Mouse (Mus musculus) MEL (cell line): ENCODE measurements around the gene Satb1. TPM values are rescaled to one million over a fixed set of nuclear protein-coding genes. Genes with fewer than 3 reads are reported as not detected.

Experiments
- DNase-seq: peaks from one replicate; pipeline ENCODE4 v3.0.0; 2011; ENCODE audit warnings: low read depth, low spot score
- H3K27ac ChIP-seq: 2 replicates; pipeline ENCODE4 v1.5.1; 2012; ENCODE audit warnings: low read depth, mild to moderate bottlenecking, control low read depth, low read length, moderate library complexity; ENCODE audit not compliant: control insufficient read depth
- H3K27me3 ChIP-seq, 2 experiments: fragments of 150-350 bp in 1 of 2; sonication (generic) in 1 of 2; 2 replicates each; pipeline ENCODE4 v1.6.1; 2012; ENCODE audit warnings: low read length in 2 of 2, mild to moderate bottlenecking in 2 of 2, improper control_type of control experiment in 1 of 2, moderate library complexity in 1 of 2; ENCODE audit not compliant: insufficient read depth in 2 of 2, control insufficient read depth in 1 of 2
- H3K36me3 ChIP-seq, 2 experiments: 2 replicates each; pipeline ENCODE4 v1.6.1; 2012 to 2014; ENCODE audit warnings: low read length in 2 of 2, improper control_type of control experiment in 1 of 2, inconsistent platforms in 1 of 2, mild to moderate bottlenecking in 1 of 2; ENCODE audit not compliant: insufficient read depth in 2 of 2, control insufficient read depth in 1 of 2
- H3K4me1 ChIP-seq, 2 experiments: fragments of 150-350 bp in 1 of 2; sonication (generic) in 1 of 2; 2 replicates each; pipeline ENCODE4 v1.6.1; 2012; ENCODE audit warnings: low read length in 2 of 2, improper control_type of control experiment in 1 of 2, mild to moderate bottlenecking in 1 of 2; ENCODE audit not compliant: insufficient read depth in 2 of 2, control insufficient read depth in 1 of 2
- H3K4me3 ChIP-seq, 2 experiments: fragments of 150-350 bp in 1 of 2; sonication (generic) in 1 of 2; 2 replicates each; pipeline ENCODE4 v1.5.1; 2012; ENCODE audit warnings: low read depth in 2 of 2, low read length in 2 of 2, mild to moderate bottlenecking in 2 of 2, moderate library complexity in 2 of 2, control low read depth in 1 of 2, improper control_type of control experiment in 1 of 2; ENCODE audit not compliant: control insufficient read depth in 1 of 2, insufficient read depth in 1 of 2
- H3K79me2 ChIP-seq: 2 replicates; pipeline ENCODE4 v1.6.1; 2012; ENCODE audit warnings: mild to moderate bottlenecking, low read length, moderate library complexity; ENCODE audit not compliant: control insufficient read depth, poor library complexity, insufficient read depth
- H3K9ac ChIP-seq: 2 replicates; pipeline ENCODE4 v1.6.1; 2012; ENCODE audit warnings: low read depth, mild to moderate bottlenecking, control low read depth, low read length, moderate library complexity; ENCODE audit not compliant: control insufficient read depth, poor library complexity, severe bottlenecking
- H3K9me3 ChIP-seq: fragments of 150-350 bp; sonication (generic); replicated peaks from 2 replicates; pipeline ENCODE4 v1.6.1; 2012; ENCODE audit warnings: mild to moderate bottlenecking, low read length, improper control_type of control experiment, moderate library complexity; ENCODE audit not compliant: insufficient read depth
- BHLHE40 ChIP-seq: IDR thresholded peaks from 2 replicates; pipeline ENCODE4 v1.6.1; 2012; ENCODE audit warnings: low read depth, mild to moderate bottlenecking, inconsistent platforms, low read length, improper control_type of control experiment, borderline replicate concordance
- CHD1 ChIP-seq: IDR thresholded peaks from 2 replicates; pipeline ENCODE4 v1.6.1; 2012; ENCODE audit warnings: low read depth, mild to moderate bottlenecking, inconsistent platforms, low read length, improper control_type of control experiment
- CTCF ChIP-seq, 3 experiments: IDR thresholded peaks in 2 of 3; conservative IDR thresholded peaks in 1 of 3; 2 replicates each; pipeline ENCODE4 v1.5.1; 2011 to 2012; ENCODE audit warnings: low read length in 3 of 3, low read depth in 2 of 3, mild to moderate bottlenecking in 2 of 3, improper control_type of control experiment in 1 of 3, inconsistent platforms in 1 of 3, mixed read lengths in 1 of 3, moderate library complexity in 1 of 3; ENCODE audit not compliant: control insufficient read depth in 1 of 3, insufficient read depth in 1 of 3, poor library complexity in 1 of 3, severe bottlenecking in 1 of 3
- ELF1 ChIP-seq: IDR thresholded peaks from 2 replicates; pipeline ENCODE4 v1.6.1; 2014; ENCODE audit warnings: low read depth, mild to moderate bottlenecking, inconsistent platforms, low read length, improper control_type of control experiment, moderate library complexity
- EP300 ChIP-seq, 2 experiments: IDR thresholded peaks; 2 replicates each; pipeline ENCODE4 v1.6.1; 2011; ENCODE audit warnings: improper control_type of control experiment in 2 of 2, low read length in 2 of 2, low read depth in 1 of 2, mild to moderate bottlenecking in 1 of 2
- ETS1 ChIP-seq: IDR thresholded peaks from 2 replicates; pipeline ENCODE4 v1.6.1; 2012; ENCODE audit warnings: low read depth, mild to moderate bottlenecking, inconsistent platforms, low read length, improper control_type of control experiment, moderate library complexity
- HCFC1 ChIP-seq: IDR thresholded peaks from 2 replicates; pipeline ENCODE4 v1.6.1; 2012; ENCODE audit warnings: low read depth, mild to moderate bottlenecking, inconsistent platforms, low read length, improper control_type of control experiment, moderate library complexity
- JUND ChIP-seq: IDR thresholded peaks from 2 replicates; pipeline ENCODE4 v1.6.1; 2011; ENCODE audit warnings: low read depth, mild to moderate bottlenecking, improper control_type of control experiment, low read length
- MAFK ChIP-seq: IDR thresholded peaks from 2 replicates; pipeline ENCODE4 v1.6.1; 2011; ENCODE audit warnings: low read depth, mild to moderate bottlenecking, low read length, improper control_type of control experiment, borderline replicate concordance
- MAX ChIP-seq: IDR thresholded peaks from 2 replicates; pipeline ENCODE4 v1.6.1; 2011; ENCODE audit warnings: low read length, improper control_type of control experiment
- MAZ ChIP-seq: IDR thresholded peaks from 2 replicates; pipeline ENCODE4 v1.6.1; 2012; ENCODE audit warnings: low read depth, mild to moderate bottlenecking, inconsistent platforms, low read length, improper control_type of control experiment
- MXI1 ChIP-seq: IDR thresholded peaks from 2 replicates; pipeline ENCODE4 v1.6.1; 2011; ENCODE audit warnings: mild to moderate bottlenecking, low read depth, low read length, improper control_type of control experiment
- MYB ChIP-seq: IDR thresholded peaks from 2 replicates; pipeline ENCODE4 v1.6.1; 2011; ENCODE audit warnings: mild to moderate bottlenecking, low read depth, low read length, improper control_type of control experiment
- NELFE ChIP-seq: IDR thresholded peaks from 2 replicates; pipeline ENCODE4 v1.6.1; 2011; ENCODE audit warnings: low read depth, low read length, improper control_type of control experiment
- POLR2AphosphoS5 ChIP-seq: IDR thresholded peaks from 2 replicates; pipeline ENCODE4 v1.6.1; 2012; ENCODE audit warnings: low read depth, borderline replicate concordance, mild to moderate bottlenecking, inconsistent platforms, low read length, moderate library complexity, mixed read lengths
- TCF12 ChIP-seq: IDR thresholded peaks from 2 replicates; pipeline ENCODE4 v1.6.1; 2014; ENCODE audit warnings: low read depth, mild to moderate bottlenecking, inconsistent platforms, low read length, improper control_type of control experiment, moderate library complexity
- UBTF ChIP-seq: IDR thresholded peaks from 2 replicates; pipeline ENCODE4 v1.6.1; 2012; ENCODE audit warnings: low read depth, mild to moderate bottlenecking, inconsistent platforms, low read length, improper control_type of control experiment, moderate library complexity, borderline replicate concordance; ENCODE audit not compliant: insufficient read depth
- USF1 ChIP-seq: IDR thresholded peaks from 2 replicates; pipeline ENCODE4 v1.6.1; 2014; ENCODE audit warnings: low read depth, mild to moderate bottlenecking, inconsistent platforms, low read length, improper control_type of control experiment, moderate library complexity
- USF2 ChIP-seq, 2 experiments: IDR thresholded peaks; 2 replicates each; pipeline ENCODE4 v1.6.1; 2011 to 2012; ENCODE audit warnings: improper control_type of control experiment in 2 of 2, low read length in 2 of 2, borderline replicate concordance in 1 of 2, inconsistent platforms in 1 of 2, low read depth in 1 of 2, mild to moderate bottlenecking in 1 of 2; ENCODE audit not compliant: insufficient read depth in 1 of 2
- ZC3H11A ChIP-seq: IDR thresholded peaks from 2 replicates; pipeline ENCODE4 v1.6.1; 2012; ENCODE audit warnings: low read depth, mild to moderate bottlenecking, inconsistent platforms, low read length, improper control_type of control experiment
- ZKSCAN1 ChIP-seq: IDR thresholded peaks from 2 replicates; pipeline ENCODE4 v1.6.1; 2012; ENCODE audit warnings: low read depth, mild to moderate bottlenecking, inconsistent platforms, low read length, improper control_type of control experiment, moderate library complexity
- ZNF384 ChIP-seq: IDR thresholded peaks from 2 replicates; pipeline ENCODE4 v1.6.1; 2012; ENCODE audit warnings: low read depth, mild to moderate bottlenecking, inconsistent platforms, low read length, improper control_type of control experiment
- polyA plus RNA-seq, 2 experiments: library from polyadenylated mRNA; stranded (reverse) in 1 of 2; unstranded in 1 of 2; fragments of >175 nt in 1 of 2; fragments of >200 nt in 1 of 2; gene quantifications; 2 replicates each; pipeline versions ENCODE4 v1.2.1 to v1.2.4; 2012; ENCODE audit warnings: low replicate concordance in 2 of 2, low read depth in 1 of 2; ENCODE audit not compliant: insufficient read length in 2 of 2, insufficient read depth in 1 of 2, missing spikeins in 1 of 2
- total RNA-seq: library from RNA; depleted of rRNA; stranded (reverse); fragments of 300-350 nt; gene quantifications from 2 replicates; pipeline ENCODE4 v1.2.3, GENCODE M21; 2012

Satb1 gene
- total and polyA plus RNA-seq, 3 experiments = 0.08 TPM; not detected in 2

DNA sequence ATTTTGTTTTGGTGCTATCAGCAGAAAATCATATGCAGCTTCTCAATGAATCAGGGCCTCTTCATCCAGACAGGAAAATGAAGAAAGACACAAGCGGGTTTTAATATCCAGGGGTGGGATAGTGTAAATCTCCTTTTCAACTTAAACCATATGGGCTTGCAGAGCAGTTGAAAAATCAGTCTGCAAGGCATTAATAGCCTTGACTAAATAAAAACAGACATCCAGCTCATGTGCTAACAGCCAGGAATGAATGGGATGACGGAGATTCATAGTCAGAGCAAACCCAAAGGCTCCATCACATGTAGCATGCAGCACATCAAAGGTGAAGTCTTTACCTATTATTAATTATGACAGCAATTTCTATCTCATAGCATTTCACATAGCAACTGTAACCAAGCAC is 142.6 kb downstream of the Satb1 start:
- no peak overlapping the region for H3K9ac ChIP-seq
- H3K4me1 ChIP-seq = no peaks in the 10 kb centered on the region
- no peaks in the 10 kb centered on the region for H3K79me2 ChIP-seq
- no peaks in the 10 kb centered on the region for H3K9me3 ChIP-seq
- H3K27me3 ChIP-seq = no peaks in the 10 kb centered on the region
- DNase-seq = no peak
- no peaks in the 10 kb centered on the region for H3K36me3 ChIP-seq
- H3K4me3 ChIP-seq = no peak overlapping the region
- TF ChIP-seq ETS1 (no peak), UBTF (no peak), POLR2AphosphoS5 (no peak), JUND (no peak), MAZ (no peak), MAX (no peak), ELF1 (no peak), NELFE (no peak), ZC3H11A (no peak), MXI1 (no peak), CTCF (IDR thresholded peaks at IDR 0.05 in 2 of 3, conservative IDR thresholded peaks at IDR 0.05 in 1 of 3; ENCODE audit: control insufficient read depth in 1 of 3, insufficient read depth in 1 of 3, low read depth in 2 of 3, low read length in 3 of 3, poor library complexity in 1 of 3, severe bottlenecking in 1 of 3) (no peak), USF2 (IDR thresholded peaks at IDR 0.05; ENCODE audit: borderline replicate concordance in 1 of 2, insufficient read depth in 1 of 2, low read depth in 1 of 2, low read length in 2 of 2) (no peak), MAFK (no peak)
- H3K27ac ChIP-seq = no peak overlapping the region

DNA sequence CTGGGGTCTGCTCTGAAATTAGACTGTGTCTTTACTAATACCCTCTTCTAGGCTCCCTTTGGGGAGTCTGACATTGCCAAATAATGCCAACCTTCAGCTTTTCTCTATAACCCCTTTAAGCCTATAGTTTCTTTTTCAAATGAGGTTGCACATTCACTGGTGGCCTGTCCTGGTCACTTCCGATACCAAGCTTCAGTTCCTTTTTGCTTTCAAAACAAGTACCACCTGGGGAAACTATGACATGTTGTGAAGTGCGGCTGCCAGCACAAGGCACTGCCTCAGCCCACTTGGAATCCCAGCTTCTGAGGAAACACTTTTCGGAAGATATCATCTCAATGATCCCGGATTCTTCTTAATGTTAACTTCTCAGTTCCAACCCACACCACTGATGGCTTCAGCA is 145.9 kb downstream of the Satb1 start:
- DNase-seq = no peak
- Histone ChIP-seq H3K9ac (no peak overlapping the region), H3K4me1 (no peaks in the 10 kb centered on the region), H3K36me3 (no peaks in the 10 kb centered on the region), H3K27ac (no peak overlapping the region), H3K9me3 (no peaks in the 10 kb centered on the region), H3K79me2 (no peaks in the 10 kb centered on the region), H3K4me3 (no peak overlapping the region), H3K27me3 (no peaks in the 10 kb centered on the region)
- TF ChIP-seq TCF12 (no peak), USF1 (no peak), POLR2AphosphoS5 (no peak), EP300 (IDR thresholded peaks at IDR 0.05; ENCODE audit: low read depth in 1 of 2, low read length in 2 of 2) (no peak), ZKSCAN1 (no peak), CTCF (IDR thresholded peaks at IDR 0.05 in 2 of 3, conservative IDR thresholded peaks at IDR 0.05 in 1 of 3; ENCODE audit: control insufficient read depth in 1 of 3, insufficient read depth in 1 of 3, low read depth in 2 of 3, low read length in 3 of 3, poor library complexity in 1 of 3, severe bottlenecking in 1 of 3) (no peak), BHLHE40 (no peak), USF2 (IDR thresholded peaks at IDR 0.05; ENCODE audit: borderline replicate concordance in 1 of 2, insufficient read depth in 1 of 2, low read depth in 1 of 2, low read length in 2 of 2) (no peak), MYB (no peak), CHD1 (no peak), ZNF384 (no peak), HCFC1 (no peak), ELF1 (no peak)
